Mouse (Mus musculus): Measurements from ENCODE around the gene Nfatc2.

The Nfatc2 gene

DNA sequence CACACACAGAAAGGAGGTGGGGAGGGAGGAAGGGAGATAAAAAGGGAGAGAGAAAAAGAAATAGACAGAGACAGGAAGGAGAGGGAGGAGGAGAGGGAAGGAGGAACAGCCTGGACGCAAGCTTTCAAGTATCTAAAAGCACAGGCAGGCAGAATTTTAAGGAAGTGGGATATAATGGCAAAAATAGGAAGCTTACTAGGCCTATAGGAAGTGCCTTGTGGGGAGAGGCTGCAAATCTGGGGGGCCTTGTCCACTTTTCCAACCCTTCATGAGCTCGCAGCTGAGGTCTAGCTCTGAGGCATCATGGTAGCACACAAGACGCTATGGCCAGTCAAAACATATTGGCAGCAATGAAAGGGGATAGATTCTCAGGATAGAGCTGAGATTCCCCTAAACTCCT is 22.3 kb downstream of the Nfatc2 start:
- no peak for DNase-seq (ENCODE audit: low spot score)

DNA sequence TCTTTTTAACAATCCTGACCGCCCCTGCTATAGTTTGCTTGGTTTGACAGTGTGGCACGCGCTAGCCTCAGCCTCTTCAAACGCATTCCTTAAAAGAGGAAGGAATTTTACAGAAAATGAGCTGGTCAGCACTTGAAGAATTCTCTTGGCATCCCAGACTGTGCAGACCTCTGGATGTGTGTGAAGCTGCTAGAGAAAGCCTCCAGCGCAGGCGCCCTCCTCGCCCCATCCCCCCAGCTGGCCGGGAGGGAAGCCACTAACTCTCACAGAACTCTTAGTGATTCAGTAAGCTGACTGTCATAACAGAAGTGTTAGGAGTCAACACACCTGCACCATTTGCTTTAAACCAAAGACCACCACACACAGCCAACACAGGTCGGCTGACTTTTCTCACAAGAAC is 23.3 kb downstream of the Nfatc2 start:
- no peak for DNase-seq (ENCODE audit: low spot score)

DNA sequence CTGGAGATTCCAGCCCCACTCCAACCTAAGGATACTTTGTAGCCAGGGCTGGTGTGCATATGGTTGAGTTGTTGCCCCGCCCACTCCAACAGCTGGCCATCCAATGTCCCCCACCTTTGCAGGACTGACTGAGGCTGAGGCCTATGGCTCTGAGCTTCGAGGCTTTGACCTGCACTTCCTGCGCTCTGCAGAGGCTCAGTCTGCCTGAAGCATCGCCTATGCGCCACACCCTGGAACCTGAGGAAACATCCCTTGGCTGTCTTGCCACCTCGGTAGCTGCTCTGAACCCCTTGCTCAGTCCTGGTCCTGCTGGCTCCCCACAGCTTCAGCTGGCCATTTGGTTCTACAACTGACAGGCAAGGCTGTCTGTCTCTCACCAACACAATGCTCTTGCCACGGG is 24.1 kb downstream of the Nfatc2 start:
- no peak for DNase-seq (ENCODE audit: low spot score)

DNA sequence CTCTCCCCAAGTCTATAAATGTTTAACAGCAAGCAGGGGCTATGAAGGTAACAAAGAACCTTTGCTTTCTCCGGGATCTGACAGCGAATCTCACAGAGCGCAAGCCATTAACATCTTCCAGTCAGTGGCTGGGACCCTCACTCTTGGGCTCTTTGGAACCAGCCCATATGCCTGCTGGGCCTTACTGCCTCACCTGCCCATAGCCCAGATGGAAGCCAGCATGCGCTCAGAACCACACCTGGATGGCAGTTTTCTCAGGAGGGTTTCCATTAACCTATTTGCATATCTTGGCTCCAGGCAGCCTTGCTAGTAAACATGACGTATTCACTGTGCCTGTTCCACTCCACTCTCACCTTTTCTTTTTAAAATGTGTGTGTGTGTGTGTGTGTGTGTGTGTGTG is 25.6 kb downstream of the Nfatc2 start:
- no peak for DNase-seq (ENCODE audit: low spot score)

DNA sequence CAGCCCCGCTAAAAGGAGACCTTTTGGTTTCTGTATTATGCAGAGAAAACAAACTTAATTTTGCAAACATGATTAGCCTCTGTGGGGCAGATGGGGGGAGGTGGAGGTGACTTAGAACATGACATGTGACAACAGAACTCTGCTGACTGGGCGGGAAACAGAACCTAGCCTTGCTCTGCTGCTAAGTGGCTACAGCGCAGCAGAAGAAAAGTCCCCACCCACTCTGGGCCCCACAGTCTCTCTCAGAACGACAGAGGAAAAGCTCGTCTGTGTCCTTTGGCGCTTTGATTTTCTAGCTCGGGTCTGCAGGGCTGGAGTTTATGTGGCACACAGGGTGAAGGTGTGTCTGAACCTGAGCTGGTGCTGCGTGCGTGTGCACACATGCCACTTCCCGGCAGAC is 26.5 kb downstream of the Nfatc2 start:
- DNase-seq (ENCODE audit: low spot score): no peak

DNA sequence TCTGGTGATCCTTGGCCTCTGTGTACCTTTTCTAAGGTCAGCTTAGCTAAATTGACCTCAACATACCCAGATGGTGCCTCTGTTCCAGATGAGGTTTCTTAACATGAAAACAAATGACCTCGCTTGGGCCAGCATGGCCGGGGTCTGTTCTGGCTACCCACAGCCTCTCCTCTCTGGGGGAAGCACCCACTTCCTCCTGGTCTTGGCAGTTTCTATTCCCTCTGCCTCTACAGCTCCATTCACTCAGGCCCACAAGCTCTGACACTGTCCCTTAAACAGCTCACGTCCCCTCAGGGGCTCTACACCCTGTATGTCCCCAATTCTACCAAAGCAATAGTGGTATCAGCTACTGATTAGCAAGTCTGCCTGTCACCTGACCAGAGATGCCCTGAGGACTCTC is 27.6 kb downstream of the Nfatc2 start:
- DNase-seq (ENCODE audit: low spot score): no peak

DNA sequence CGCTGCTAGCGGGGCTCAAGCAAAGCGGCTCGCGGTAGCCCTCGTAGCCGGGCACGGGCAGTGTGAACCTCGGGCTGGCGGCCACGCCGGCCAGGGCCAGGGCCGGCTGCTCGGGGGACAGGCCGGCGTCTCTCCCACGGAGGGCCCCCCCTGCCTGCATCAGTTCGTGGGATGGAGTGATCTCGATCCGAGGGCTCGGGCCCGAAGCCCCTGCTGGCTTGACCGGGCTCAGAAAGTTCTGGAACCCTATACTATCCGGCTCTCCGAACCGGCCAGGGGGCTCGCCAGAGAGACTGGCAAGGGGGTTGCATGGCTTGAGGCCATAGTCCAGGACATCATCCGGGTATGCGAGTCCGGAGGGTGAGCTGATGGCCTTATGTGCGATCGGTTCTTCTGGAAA is 30.2 kb downstream of the Nfatc2 start:
- DNase-seq (ENCODE audit: low spot score): no peak

DNA sequence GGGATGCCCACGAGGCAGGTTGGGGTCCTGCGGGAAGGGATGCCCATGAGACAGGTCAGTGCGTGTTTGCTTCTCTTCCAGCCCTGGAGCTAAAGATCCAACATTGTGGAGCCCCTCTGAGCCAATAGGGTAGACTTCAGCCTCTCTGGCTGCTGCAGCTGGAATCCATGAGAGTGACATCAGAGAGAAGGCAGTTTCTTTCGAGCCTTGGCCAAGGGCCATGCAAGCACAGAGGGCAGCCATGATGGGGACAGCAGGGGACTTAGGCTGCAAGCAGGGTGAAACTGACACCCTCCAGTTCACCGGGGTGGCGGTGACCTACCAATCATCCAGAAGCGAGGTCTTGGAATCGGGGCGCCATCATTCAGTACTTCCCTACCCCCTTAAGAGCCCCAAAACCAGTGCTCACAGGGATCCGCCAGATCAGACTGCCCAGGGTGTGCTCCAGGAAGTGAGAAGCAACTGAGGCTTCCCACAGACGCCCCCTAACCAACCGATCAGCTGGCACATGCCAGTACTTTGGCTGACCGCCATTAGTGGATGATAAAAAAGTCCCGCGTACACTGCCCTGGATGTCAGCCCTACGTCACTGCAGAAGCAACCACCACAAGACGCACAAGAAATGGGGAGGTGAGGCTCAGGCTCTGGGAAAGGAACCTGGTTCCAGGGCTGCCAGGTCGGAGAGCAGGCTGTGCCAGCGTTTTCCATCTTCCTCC is 35.8 kb downstream of the Nfatc2 start:
- no peak for DNase-seq (ENCODE audit: low spot score)

DNA sequence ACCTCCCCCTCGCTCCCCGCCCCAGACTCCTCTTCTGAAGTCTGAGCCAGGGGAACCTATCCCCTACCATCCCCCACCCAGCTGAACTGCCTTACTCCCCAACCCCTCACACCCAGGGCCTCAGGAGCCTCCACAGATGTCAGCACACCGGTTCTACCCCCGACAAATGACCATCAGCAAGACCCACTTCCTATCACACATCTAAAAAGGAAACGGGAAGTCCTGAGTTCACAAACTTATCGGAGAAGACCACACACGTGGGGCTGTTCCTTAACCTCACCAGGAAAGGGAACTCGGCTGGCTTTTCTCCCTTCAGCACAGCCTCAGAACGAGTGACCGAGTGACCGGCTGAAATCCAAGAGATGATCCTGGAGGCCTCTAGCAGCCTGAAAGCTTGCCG is 38.3 kb downstream of the Nfatc2 start:
- no peak for DNase-seq (ENCODE audit: low spot score)

DNA sequence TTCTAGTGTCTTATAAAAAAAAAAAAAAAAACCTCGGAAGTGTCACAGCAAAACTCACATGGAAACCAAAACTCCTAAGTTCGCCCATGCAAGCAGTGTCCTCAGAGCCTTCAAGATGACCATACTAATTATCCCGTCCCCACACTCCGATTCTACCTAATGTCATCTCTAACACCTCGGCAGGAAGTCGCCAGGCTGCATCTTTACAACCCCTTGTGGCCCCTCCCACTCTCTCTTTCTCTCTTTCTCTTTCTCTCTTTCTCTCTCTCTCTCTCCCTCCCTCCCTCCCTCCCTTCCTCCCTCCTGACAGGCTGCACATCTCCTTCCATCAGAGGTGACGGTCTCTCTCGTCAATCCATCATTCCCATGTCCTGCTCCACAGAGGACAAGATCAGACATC is 44.4 kb downstream of the Nfatc2 start:
- no peak for DNase-seq (ENCODE audit: low spot score)

DNA sequence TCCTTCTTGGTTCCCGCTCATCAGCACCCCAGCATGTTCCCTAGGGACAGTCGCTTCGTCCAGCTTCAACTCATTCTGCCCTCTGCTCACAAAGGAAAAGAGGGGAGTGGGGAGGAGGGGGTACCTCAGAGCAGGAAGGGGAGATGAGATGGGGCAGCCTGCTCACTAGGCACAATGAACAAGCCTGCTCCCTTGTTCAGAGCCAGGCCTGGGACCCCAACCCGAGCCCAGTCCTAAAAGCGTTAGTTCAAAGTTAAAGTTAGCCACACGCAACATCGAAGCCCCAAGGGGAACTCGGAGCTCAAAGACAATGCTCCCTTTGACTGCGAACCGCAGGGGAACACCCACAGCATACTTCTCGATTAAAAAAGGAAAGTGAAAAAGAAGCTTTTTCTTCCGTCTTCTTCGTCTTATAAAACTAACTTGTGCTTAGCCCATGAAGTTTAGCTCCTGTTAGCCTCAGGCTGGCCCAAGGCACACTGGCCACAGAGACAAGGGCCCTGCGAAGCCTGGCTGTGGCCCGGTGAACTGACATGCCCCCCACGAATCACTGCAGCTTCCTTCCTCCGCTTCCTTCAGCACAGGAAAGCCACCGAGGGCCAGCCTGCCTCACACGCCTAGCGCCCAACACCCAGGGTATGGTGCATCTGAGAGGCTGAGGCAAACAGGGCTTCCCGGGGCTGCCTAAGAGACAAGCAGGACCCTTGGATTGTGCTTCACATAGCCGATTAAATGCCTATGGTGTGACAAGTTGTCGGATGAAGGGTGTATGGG is 45.4 kb downstream of the Nfatc2 start:
- no peak for DNase-seq (ENCODE audit: low spot score)

DNA sequence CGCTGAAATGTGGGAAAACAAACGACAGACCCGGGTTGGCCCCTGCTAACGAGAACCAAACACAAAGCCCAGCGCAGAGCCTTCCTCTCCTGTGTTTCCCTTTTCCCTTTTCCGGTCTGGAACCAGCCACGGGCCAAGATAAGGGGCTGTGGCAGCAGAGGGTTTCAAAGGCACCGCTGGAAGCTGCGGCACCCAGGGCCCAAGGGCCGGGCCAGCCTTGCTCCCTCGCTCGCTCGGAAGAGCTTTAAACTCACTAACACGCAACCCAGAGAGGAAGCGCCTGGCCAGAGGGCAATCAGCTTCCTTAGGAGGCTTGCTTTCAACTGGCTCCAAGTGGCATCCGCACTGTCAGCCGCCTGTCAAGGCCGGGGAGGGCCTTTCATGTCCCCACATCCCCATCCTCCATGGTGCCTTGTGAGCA is 47.9 kb downstream of the Nfatc2 start:
- no peak for DNase-seq (ENCODE audit: low spot score)

DNA sequence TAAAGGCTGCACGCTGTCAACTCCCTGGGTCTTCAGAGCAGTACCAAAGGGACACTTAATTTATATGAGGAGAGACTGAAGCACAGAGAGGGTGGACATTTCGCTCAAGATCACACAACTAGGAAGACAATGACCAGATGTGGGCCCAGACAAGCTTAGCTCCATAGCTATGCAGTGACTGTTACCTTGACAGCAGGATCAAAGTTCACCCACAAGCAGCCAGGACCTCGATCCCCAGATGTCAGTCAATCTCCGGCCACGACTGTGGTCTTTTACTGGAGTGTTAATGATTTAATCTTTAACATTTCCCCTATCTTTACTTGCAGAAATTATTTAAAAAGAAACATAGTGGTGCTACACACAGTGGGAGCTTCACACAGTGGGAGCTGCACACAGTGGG is 49.1 kb downstream of the Nfatc2 start:
- DNase-seq (ENCODE audit: low spot score): no peak

DNA sequence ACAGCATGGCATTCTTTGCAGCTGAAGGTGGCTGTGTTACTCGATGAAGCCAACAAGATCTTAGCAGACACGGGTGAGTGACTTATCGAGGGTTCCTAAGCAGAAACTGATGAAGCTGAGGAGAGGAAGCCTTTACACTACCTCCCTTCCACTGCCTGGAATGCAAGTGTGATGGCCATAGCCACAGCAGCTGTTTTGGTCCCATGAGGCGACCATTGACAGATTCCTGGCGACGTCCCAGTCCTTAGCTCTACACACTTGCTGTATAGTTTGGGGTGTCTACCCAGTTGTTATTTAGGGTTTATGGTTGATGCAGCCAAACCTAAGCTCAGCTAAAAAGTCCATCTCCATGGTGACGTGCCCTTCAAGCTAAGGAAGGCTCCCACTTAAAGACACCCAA is 50.2 kb downstream of the Nfatc2 start:
- no peak for DNase-seq (ENCODE audit: low spot score)

DNA sequence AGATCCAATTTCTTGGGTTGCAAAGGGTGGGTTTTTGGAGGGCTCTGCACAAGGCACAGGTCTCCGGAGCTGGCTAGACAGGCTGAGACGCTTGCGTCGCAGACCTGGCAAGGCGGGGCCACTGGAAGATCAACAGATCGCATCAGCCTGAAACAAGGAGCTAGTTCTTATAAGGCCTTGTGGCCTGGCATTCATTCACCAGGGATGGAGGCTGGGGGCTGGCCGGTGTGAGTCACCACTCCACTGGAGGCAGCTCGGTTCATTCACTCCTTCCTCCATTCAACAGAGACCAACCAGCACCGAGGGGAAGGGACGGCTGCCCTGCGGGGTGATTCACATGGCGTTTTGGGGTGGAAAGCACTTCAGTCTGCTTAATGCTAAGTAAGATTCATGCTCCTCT is 52.1 kb downstream of the Nfatc2 start:
- no peak for DNase-seq (ENCODE audit: low spot score)

DNA sequence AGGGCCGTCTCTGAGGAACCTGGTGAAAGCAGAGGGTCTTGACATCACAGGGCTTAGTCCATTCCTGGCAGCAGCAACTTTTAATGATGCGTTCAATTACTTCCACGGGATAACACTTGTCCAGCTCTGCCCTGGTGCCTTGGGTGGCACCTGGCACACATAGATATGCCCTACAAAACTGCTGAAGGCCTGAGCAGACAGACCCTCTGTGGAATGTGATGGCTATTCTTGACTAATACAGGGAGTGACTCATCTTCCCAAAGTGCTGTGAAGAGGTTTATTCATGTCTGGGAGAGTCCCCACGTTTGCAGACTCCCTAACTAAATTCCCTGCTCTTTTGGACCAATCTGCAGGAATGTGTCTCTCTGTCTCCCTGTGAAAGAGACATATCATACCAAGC is 53.4 kb downstream of the Nfatc2 start:
- DNase-seq (ENCODE audit: low spot score): no peak

DNA sequence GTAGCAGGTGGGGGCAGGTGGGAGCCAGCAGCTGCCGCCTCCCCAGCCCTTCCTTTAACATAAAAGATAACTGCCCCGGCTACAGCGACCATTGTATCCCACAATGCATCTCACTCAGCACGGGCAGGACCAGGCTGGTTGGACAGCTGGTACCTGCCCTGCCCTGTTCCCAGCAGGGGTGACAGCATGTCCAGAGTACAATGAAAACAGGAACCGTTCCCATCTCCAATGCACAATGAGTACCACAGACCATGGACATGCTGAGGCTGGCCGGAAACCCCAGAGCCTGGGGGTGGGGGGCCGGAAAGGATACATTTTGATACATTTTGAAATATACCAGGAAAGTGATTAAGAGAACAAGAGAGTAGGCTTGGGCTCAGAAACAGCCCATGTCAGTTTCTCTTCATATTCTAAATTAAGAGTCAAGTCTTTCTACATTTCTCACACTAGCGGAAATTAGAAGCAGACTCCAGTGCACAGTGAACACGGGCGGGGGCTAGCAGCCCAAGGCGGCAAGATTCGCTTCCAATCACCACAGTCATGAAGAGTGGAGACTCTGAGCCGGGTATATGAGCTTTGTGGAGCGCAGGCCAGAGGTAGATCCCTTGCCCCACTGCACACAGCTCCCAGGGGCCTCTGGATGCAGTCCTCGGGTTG is 55.4 kb downstream of the Nfatc2 start:
- DNase-seq (ENCODE audit: low spot score): no peak

DNA sequence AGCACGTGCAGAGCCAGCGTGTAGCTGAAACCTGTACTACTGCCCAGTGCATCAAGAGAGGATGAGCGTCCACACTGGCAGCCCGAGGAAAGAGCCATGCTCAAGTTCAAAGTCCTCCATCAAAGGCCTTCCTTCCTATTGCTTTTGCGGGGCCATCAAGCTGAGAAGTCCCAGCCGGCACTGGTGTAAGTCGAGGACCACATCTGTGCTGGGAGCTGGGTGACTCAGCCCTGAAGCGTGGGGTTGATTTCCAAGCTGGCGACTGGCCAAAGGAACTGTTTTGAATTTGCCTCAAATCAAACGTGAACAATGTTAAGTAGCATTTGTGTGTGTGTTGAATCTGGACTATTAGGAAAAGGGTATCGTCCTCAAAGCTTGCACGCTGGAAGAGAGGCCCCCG is 57.4 kb downstream of the Nfatc2 start:
- DNase-seq (ENCODE audit: low spot score): no peak

DNA sequence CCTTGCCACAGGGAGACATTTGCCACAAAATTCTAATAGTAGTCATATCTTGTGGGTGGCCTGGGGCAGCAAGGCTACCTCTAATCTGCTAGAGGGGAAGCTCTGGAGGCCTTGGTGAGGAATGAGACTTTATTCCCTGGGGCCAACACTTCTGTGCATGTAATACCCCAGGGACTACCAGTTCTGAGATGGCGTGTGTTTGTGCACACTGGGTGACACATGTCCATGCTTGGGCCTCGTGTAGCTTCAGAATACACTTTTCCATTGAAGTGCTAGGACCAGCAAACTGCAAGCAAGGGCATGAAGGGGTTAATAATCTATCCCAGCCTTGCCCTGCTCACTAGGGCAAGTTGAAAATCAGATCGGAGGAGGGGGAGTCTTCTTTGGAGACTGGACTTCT is 58.4 kb downstream of the Nfatc2 start:
- DNase-seq (ENCODE audit: low spot score): no peak

DNA sequence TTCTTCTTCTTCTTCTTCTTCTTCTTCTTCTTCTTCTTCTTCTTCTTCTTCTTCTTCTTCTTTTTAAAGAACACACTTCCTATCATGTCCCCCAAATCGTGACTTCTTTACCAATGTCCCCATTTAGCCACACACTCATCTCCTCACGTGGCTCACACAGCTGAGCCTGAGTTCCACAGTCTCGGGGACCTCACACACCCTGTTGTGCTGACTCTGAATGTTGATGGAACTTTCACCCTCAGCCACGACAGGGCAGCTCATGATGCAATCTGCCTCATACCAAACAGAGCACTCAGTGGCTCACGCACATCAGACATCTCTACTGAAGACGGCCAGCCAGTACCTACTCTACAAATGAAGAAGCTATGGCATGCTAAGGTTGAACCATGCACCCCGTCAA is 60.2 kb downstream of the Nfatc2 start:
- DNase-seq (ENCODE audit: low spot score): no peak

DNA sequence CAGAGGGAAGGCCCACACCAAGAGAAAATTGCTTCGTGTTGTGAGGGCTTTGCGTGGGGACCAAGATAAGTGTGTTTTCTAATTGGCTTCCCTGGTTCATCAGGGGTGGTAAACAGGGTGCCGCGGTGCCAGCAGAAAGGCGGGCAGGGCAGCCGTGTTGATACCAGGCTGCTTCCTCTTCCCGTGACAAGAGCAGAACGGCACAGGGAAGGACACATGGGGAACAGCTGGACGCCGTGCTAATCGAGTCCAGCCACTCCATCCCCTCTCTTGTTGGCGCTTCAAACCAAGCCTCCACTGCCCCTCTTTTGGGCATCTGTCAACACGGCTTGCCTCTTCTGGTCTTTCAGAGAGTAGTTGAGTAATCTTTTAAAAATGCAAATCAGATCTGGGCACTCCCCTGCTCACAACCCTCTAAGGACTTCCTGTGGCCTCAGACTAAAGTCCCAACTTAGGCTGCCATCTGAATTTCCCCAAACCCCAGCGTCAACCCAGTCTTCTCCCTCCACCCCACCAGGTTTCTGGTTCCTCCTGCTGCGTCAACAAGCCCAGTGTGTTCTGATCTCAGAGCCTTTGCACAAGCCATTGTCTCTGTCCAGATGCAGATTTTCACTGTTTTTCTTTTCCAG is 61.7 kb downstream of the Nfatc2 start:
- no peak for DNase-seq (ENCODE audit: low spot score)

DNA sequence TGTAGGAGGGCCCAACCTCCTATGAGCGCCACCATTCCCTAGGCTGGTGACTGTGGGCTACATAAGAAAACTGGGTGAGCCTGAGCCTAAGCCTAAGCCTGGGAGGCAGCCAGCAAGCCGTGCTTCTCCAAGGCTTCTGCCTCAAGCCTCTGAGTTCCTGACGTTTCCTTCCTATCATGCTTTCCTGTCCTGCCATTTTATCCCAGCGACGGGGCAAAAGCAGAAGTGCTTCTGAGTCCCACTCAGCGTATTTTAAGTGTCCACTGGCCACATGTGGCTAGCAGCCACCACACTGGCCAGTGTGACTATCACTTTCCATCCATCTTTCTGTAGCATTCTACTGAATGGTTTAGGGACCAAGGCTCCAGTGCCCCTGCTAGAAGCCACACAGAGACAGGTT is 62.4 kb downstream of the Nfatc2 start:
- DNase-seq (ENCODE audit: low spot score): no peak
